23 mouse cellular contexts compared by ENCODE assay signal in the genomic region with DNA sequence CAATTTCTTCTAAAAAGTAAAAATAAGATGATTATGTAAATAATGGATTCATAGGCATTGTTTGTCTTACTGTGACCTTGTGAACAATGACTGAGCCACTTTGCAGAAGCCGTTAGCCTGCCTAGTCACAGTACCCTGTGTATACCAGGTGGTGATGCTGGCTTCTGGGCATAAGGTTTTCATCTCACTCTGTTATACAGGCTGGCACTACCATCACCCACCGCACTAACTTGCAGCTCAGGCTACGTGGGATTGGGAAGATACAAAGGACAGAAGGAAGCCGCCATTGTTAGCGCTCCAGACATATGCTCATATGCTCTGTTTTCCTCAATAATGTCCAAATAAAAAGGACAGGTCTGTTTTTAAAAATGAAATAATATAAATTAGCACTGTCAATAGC.
DNase-seq lines count a peak whose midpoint lies in the region; ATAC-seq and TF ChIP-seq lines count a peak whose summit lies in the region.
"Had no signal": no experiment of that assay in that cellular context is flagged by ENCODE, and none has a peak within 500 bp of the region (broad histone marks: within the 10 kb centered on the region; RNA-seq: fewer than 3 reads in every experiment).

No protein-coding gene starts in this region.

- peak; percentile 59; the same call in 1 of the 2 replicates for ATAC-seq in forebrain, embryonic 14.5 days
- no peak for ATAC-seq in forebrain, embryonic 11.5 days (replicated peaks; ENCODE audit: low FRiP score)
- ATAC-seq in forebrain, embryonic 16.5 days = peak; percentile 73
- ATAC-seq: CD4-positive, CD25-positive, alpha-beta regulatory T cell, adult 4 months; intestine, postnatal 0 days had no signal

- no peaks in the 10 kb centered on the region for H3K27me3 ChIP-seq in forebrain, embryonic 14.5 days (replicated peaks; ENCODE audit: control insufficient read depth, insufficient read depth, low read length)
- H3K27me3 ChIP-seq in forebrain, embryonic 11.5 days (ENCODE audit: control insufficient read depth, insufficient read depth, low read length) = no peaks in the 10 kb centered on the region
- no peaks in the 10 kb centered on the region for H3K27me3 ChIP-seq in forebrain, embryonic 16.5 days (replicated peaks; ENCODE audit: control insufficient read depth, insufficient read depth, low read length)
- H3K27me3 ChIP-seq: embryonic facial prominence, embryonic 13.5 days; hindbrain, embryonic 15.5 days had no signal

- no peak overlapping the region; the same call in 1 of the 2 replicates for H3K27ac ChIP-seq in forebrain, embryonic 14.5 days (ENCODE audit: low read depth, low read length)
- H3K27ac ChIP-seq in forebrain, embryonic 11.5 days (ENCODE audit: low read depth, low read length) = no peak overlapping the region
- 0 out of 2 replicates have a peak overlapping the region, but pooled peaks have one; percentile 38 for H3K27ac ChIP-seq in forebrain, embryonic 16.5 days (ENCODE audit: low read length)
- H3K27ac ChIP-seq: embryonic facial prominence, embryonic 10.5 days; embryonic facial prominence, embryonic 13.5 days; gastrocnemius, adult 2 months; hindbrain, embryonic 12.5 days; hindbrain, embryonic 15.5 days had no signal

- no peaks in the 10 kb centered on the region for H3K36me3 ChIP-seq in forebrain, embryonic 14.5 days (ENCODE audit: control insufficient read depth, insufficient read depth, low read length)
- H3K36me3 ChIP-seq in forebrain, embryonic 11.5 days (ENCODE audit: control insufficient read depth, insufficient read depth, low read length) = no peaks in the 10 kb centered on the region
- H3K36me3 ChIP-seq in forebrain, embryonic 16.5 days (ENCODE audit: control insufficient read depth, insufficient read depth) = no peaks in the 10 kb centered on the region
- H3K36me3 ChIP-seq: embryonic facial prominence, embryonic 10.5 days; hindbrain, embryonic 12.5 days; hindbrain, embryonic 15.5 days had no signal

- no peaks in the 10 kb centered on the region for H3K9me3 ChIP-seq in forebrain, embryonic 14.5 days (replicated peaks; ENCODE audit: control insufficient read depth, low read length)
- no peaks in the 10 kb centered on the region for H3K9me3 ChIP-seq in forebrain, embryonic 11.5 days (ENCODE audit: control insufficient read depth, low read length)
- H3K9me3 ChIP-seq in forebrain, embryonic 16.5 days (ENCODE audit: control insufficient read depth, low read length) = no peaks in the 10 kb centered on the region
- H3K9me3 ChIP-seq: embryonic facial prominence, embryonic 10.5 days; embryonic facial prominence, embryonic 13.5 days; hindbrain, embryonic 12.5 days; hindbrain, embryonic 15.5 days had no signal

- peak; percentile 56 for DNase-seq in forebrain, embryonic 14.5 days (ENCODE audit: low spot score)
- DNase-seq in forebrain, embryonic 11.5 days (ENCODE audit: low spot score) = no peak
- DNase-seq in layer of hippocampus, adult 18-20 months (ENCODE audit: low spot score in 2 of 2) = peak; percentile 24 to 57
- no peak for DNase-seq in layer of hippocampus, adult 9-10 months (ENCODE audit: low spot score)
- DNase-seq in brain, embryonic 14.5 days (ENCODE audit: low read depth) = peak; percentile 71
- no peak for DNase-seq in c-Kit-positive CD71-positive TER-119-positive erythroid progenitor cells, embryonic 14.5 days (ENCODE audit: low spot score)
- DNase-seq: adrenal gland, adult 2 months; adrenal gland, postnatal 14 days; cerebellum, adult 18-20 months; cerebellum, adult 9-10 months; cerebellum, postnatal 25 days; gastrocnemius, adult 2 months; gastrocnemius, postnatal 14 days; heart, adult 11 months had no signal

- peaks cover 13% of the 10 kb centered on the region for H3K4me1 ChIP-seq in forebrain, embryonic 14.5 days (ENCODE audit: control insufficient read depth, insufficient read depth, low read length)
- no peaks in the 10 kb centered on the region for H3K4me1 ChIP-seq in forebrain, embryonic 11.5 days (replicated peaks; ENCODE audit: control insufficient read depth, insufficient read depth, low read length)
- H3K4me1 ChIP-seq in forebrain, embryonic 16.5 days (replicated peaks; ENCODE audit: control insufficient read depth, insufficient read depth, low read length) = peaks cover 19% of the 10 kb centered on the region
- H3K4me1 ChIP-seq: embryonic facial prominence, embryonic 13.5 days had no signal

- H3K9ac ChIP-seq in forebrain, embryonic 14.5 days (ENCODE audit: low read length) = no peak overlapping the region
- no peak overlapping the region for H3K9ac ChIP-seq in forebrain, embryonic 11.5 days (ENCODE audit: low read length)
- no peak overlapping the region for H3K9ac ChIP-seq in forebrain, embryonic 16.5 days (replicated peaks; ENCODE audit: low read depth, low read length)
- H3K9ac ChIP-seq: embryonic facial prominence, embryonic 13.5 days; hindbrain, embryonic 12.5 days; hindbrain, embryonic 15.5 days had no signal

- H3K4me3 ChIP-seq in forebrain, embryonic 14.5 days (ENCODE audit: low read depth, low read length) = no peak overlapping the region
- H3K4me3 ChIP-seq in forebrain, embryonic 11.5 days (ENCODE audit: low read depth, low read length) = no peak overlapping the region
- H3K4me3 ChIP-seq in forebrain, embryonic 16.5 days (replicated peaks; ENCODE audit: low read length) = no peak overlapping the region
- H3K4me3 ChIP-seq: embryonic facial prominence, embryonic 10.5 days; embryonic facial prominence, embryonic 13.5 days; erythroblast, embryonic 14.5 days; gastrocnemius, adult 2 months; hindbrain, embryonic 12.5 days; hindbrain, embryonic 15.5 days had no signal

- TF ChIP-seq CTCF in brain, embryonic 14.5 days (IDR thresholded peaks at IDR 0.05; ENCODE audit: borderline replicate concordance, extremely low read depth, insufficient read depth, insufficient read length) = no peak

- WGBS in forebrain, embryonic 14.5 days = 73% methylated on average over 5 of the region's 5 CpGs
- WGBS in forebrain, embryonic 11.5 days = 94% methylated on average over 5 of the region's 5 CpGs
- 61% methylated on average over 5 of the region's 5 CpGs for WGBS in forebrain, embryonic 16.5 days

- H3K4me2 ChIP-seq in forebrain, embryonic 14.5 days (ENCODE audit: low read length) = no peak overlapping the region
- H3K4me2 ChIP-seq in forebrain, embryonic 11.5 days (ENCODE audit: low read depth, low read length, severe bottlenecking) = no peak overlapping the region
- H3K4me2 ChIP-seq in forebrain, embryonic 16.5 days (ENCODE audit: low read length) = no peak overlapping the region
- H3K4me2 ChIP-seq: embryonic facial prominence, embryonic 13.5 days; heart, embryonic 11.5 days; hindbrain, embryonic 12.5 days; hindbrain, embryonic 15.5 days had no signal

- no peak for TF ChIP-seq POLR2A in brain, embryonic 14.5 days (IDR thresholded peaks at IDR 0.05; ENCODE audit: borderline replicate concordance, extremely low read depth, insufficient read depth, insufficient read length, poor library complexity, severe bottlenecking)

Comparison
In these comparisons a context has a peak if more than half of its experiments do, and no peak if none do; other contexts are left out.
1. DNase-seq: peak in forebrain, embryonic 14.5 days (single experiment), layer of hippocampus, adult 18-20 months (2 of 2) and brain, embryonic 14.5 days (single experiment); none in forebrain, embryonic 11.5 days (single experiment), layer of hippocampus, adult 9-10 months (single experiment) and c-Kit-positive CD71-positive TER-119-positive erythroid progenitor cells, embryonic 14.5 days (single experiment).